Mouse (Mus musculus): ENCODE measurements around the gene Prl4a1. TPM values are rescaled to one million over a fixed set of nuclear protein-coding genes. Genes with fewer than 3 reads are reported as not detected.
"Not testable (repeated sequence)": the region's sequence is repeated elsewhere in the genome, so short reads cannot be mapped to it uniquely, and the experiment has no call there.

Prl4a1 gene
- not detected in 2 replicates for polyA plus RNA-seq (2015; fragmentation: Nextera tagmentation; extraction: Ambion mirVana)

DNA sequence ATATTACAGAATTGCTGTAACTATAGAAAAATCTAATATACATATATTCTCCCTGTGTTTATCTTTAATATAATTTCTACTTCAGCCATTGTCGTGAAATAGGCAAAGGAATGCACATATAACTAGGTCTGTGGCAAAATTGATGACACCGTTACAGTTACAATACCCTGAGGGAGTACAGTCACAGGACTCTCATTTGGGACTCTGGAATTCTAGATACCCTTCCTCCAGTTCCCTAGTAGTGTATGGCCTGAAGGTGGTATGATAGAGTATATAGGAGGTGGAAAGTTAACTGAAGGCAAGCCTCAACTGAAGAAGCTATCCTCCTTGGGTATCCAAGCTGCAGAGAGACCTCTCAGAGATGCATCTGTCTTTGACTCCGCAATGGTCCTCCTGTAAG is at the start of gene Prl4a1:
TSS of gene Prl4a1 (plus strand) at position 301 of the 400 bp plus-strand sequence.
- WGBS = 90% methylated on average over 3 of the region's 3 CpGs
- Histone ChIP-seq H3K4me2 (no peak within 1 kb of the TSS), H3K27ac (no peak within 1 kb of the TSS), H3K4me3 (replicated peaks) (no peak within 1 kb of the TSS), H3K27me3 (no peaks in the 10 kb centered on the region), H3K4me1 (no peaks in the 10 kb centered on the region), H3K9me3 (replicated peaks) (no peaks in the 10 kb centered on the region), H3K36me3 (no peaks in the 10 kb centered on the region), H3K9ac (no peak within 1 kb of the TSS)
- ATAC-seq (replicated peaks; ENCODE audit: low FRiP score) = no peak

DNA sequence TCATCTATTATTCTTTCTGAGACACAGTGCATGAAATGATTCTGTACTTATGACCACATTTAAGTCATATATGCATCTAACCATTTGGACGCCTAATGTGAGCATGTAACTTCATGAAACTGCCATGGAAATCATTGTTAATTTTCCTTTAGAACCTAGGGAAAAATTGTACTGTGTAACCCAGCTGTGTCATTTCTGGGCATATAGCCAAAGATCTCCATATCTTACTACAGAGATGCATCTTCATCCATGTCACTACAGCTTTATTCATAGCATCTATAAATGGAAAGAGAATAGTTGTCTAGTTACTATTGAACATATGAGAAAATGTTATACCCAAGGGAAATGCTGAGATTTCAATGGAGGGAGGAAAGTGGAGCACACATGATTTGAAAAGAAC is 43.1 kb upstream of the Prl4a1 start:
- Histone ChIP-seq H3K9ac (no peak overlapping the region), H3K4me1 (no peaks in the 10 kb centered on the region), H3K27ac (no peak overlapping the region), H3K36me3 (no peaks in the 10 kb centered on the region), H3K4me2 (no peak overlapping the region), H3K27me3 (no peaks in the 10 kb centered on the region), H3K9me3 (replicated peaks) (no peaks in the 10 kb centered on the region), H3K4me3 (replicated peaks) (no peak overlapping the region)
- no peak for ATAC-seq (replicated peaks; ENCODE audit: low FRiP score)
- 74% methylated on average over 1 of the region's 1 CpGs for WGBS

- 76% methylated on average over 2 of the region's 2 CpGs for WGBS
- H3K27me3 ChIP-seq; ATAC-seq (replicated peaks; ENCODE audit: low FRiP score); H3K4me2 ChIP-seq; H3K4me1 ChIP-seq; H3K9ac ChIP-seq; H3K27ac ChIP-seq; H3K9me3 ChIP-seq (replicated peaks); H3K36me3 ChIP-seq; H3K4me3 ChIP-seq (replicated peaks): not testable (repeated sequence)
Observed at GRCm38 (mm10) chr13:27974281-27974680, 41.7 kb upstream of the Prl4a1 start.

GRCm38 (mm10) chr13:27977646-27978045 is 38.4 kb upstream of the Prl4a1 start:
- Histone ChIP-seq H3K27ac (no peak overlapping the region), H3K36me3 (no peaks in the 10 kb centered on the region), H3K4me2 (no peak overlapping the region), H3K4me1 (no peaks in the 10 kb centered on the region), H3K9ac (no peak overlapping the region), H3K27me3 (no peaks in the 10 kb centered on the region), H3K4me3 (replicated peaks) (no peak overlapping the region), H3K9me3 (replicated peaks) (no peaks in the 10 kb centered on the region)
- WGBS = 89% methylated on average over 2 of the region's 2 CpGs
- no peak for ATAC-seq (replicated peaks; ENCODE audit: low FRiP score)

- H3K4me3 ChIP-seq (replicated peaks); H3K27ac ChIP-seq; H3K4me2 ChIP-seq; H3K9ac ChIP-seq; H3K4me1 ChIP-seq; H3K27me3 ChIP-seq; H3K36me3 ChIP-seq; H3K9me3 ChIP-seq (replicated peaks): not testable (repeated sequence)
- peak; percentile 94 for ATAC-seq (replicated peaks; ENCODE audit: low FRiP score)
- WGBS = 28% methylated on average over 3 of the region's 3 CpGs
Observed at GRCm38 (mm10) chr13:27996557-27996956, 19.5 kb upstream of the Prl4a1 start.

DNA sequence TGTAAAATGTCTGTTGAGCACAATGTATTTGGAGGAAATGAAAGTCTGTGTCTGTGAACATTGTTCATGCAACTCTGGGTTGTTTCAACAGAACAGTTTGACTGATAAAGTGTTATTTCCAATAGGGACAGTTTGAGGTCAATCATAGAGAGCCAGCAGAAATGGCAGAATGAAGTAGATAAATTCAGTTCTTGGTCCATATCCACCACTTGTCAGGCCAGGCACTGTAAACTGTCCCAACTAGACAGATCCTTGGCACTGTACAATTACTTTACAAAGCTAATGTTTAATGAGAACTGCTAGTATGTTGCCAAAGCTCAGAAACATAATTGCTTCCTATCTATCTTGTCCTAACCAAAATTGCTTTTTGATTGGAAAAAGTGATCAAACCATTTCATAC is 13.3 kb downstream of the Prl4a1 start:
- Histone ChIP-seq H3K4me2 (no peak overlapping the region), H3K9ac (no peak overlapping the region), H3K36me3 (no peaks in the 10 kb centered on the region), H3K4me3 (replicated peaks) (no peak overlapping the region), H3K27ac (no peak overlapping the region), H3K4me1 (no peaks in the 10 kb centered on the region), H3K27me3 (no peaks in the 10 kb centered on the region), H3K9me3 (replicated peaks) (no peaks in the 10 kb centered on the region)
- no peak for ATAC-seq (replicated peaks; ENCODE audit: low FRiP score)

GRCm38 (mm10) chr13:28069315-28069714 is 53.3 kb downstream of the Prl4a1 start:
- no peak for ATAC-seq (replicated peaks; ENCODE audit: low FRiP score)
- H3K4me1 ChIP-seq = no peaks in the 10 kb centered on the region
- no peak overlapping the region for H3K27ac ChIP-seq
- no peak overlapping the region for H3K4me3 ChIP-seq (replicated peaks)
- no peaks in the 10 kb centered on the region for H3K27me3 ChIP-seq
- H3K9ac ChIP-seq = no peak overlapping the region
- WGBS = 88% methylated on average over 3 of the region's 3 CpGs
- no peaks in the 10 kb centered on the region for H3K9me3 ChIP-seq (replicated peaks)
- H3K36me3 ChIP-seq = no peaks in the 10 kb centered on the region
- H3K4me2 ChIP-seq = no peak overlapping the region

Other genes with a start within 250 kb of the Prl4a1 start
- gene Prl7c1, start 235.4 kb upstream of the Prl4a1 start, polyA plus RNA-seq (2015; fragmentation: Nextera tagmentation; extraction: Ambion mirVana) = not detected in 2 replicates
- not detected in 2 replicates for gene Prl2a1, start 214.6 kb upstream of the Prl4a1 start, polyA plus RNA-seq (2015; fragmentation: Nextera tagmentation; extraction: Ambion mirVana)
- gene Prl2c1, start 166.9 kb upstream of the Prl4a1 start, polyA plus RNA-seq (2015; fragmentation: Nextera tagmentation; extraction: Ambion mirVana) = not detected in 2 replicates
- gene Prl5a1, start 126.3 kb downstream of the Prl4a1 start, polyA plus RNA-seq (2015; fragmentation: Nextera tagmentation; extraction: Ambion mirVana) = not detected in 2 replicates
- 5.8 and 6.8 TPM in 2 replicates for gene Gm11361, start 241.3 kb downstream of the Prl4a1 start, polyA plus RNA-seq (2015; fragmentation: Nextera tagmentation; extraction: Ambion mirVana)